Mouse (Mus musculus): ENCODE results near the gene Vmn1r194. TPM values are rescaled to one million over a fixed set of nuclear protein-coding genes. Genes with fewer than 3 reads are reported as not detected.
A peak's percentile ranks its signal among the peaks of the same experiment; 100 is the strongest.
"Not testable (repeated sequence)": the region's sequence is repeated elsewhere in the genome, so short reads cannot be mapped to it uniquely, and the experiment has no call there.

Vmn1r194 gene
- not detected in 2 replicates for polyA plus RNA-seq (2015; fragmentation: Nextera tagmentation; extraction: Ambion mirVana)

GRCm38 (mm10) chr13:22243915-22244314 lies at the start of gene Vmn1r194:
TSS of gene Vmn1r194 (plus strand) at chr13:22244215.
- no peak for TF ChIP-seq CTCF (IDR thresholded peaks at IDR 0.05; ENCODE audit: low read depth)
- Histone ChIP-seq H3K4me2 (replicated peaks; ENCODE audit: low read depth) (no peak within 1 kb of the TSS), H3K36me3 (ENCODE audit: control insufficient read depth, insufficient read depth) (no peaks in the 10 kb centered on the region), H3K27me3 (replicated peaks; ENCODE audit: control insufficient read depth, insufficient read depth, low read length) (no peaks in the 10 kb centered on the region), H3K9me3 (ENCODE audit: control insufficient read depth) (no peaks in the 10 kb centered on the region), H3K4me3 (ENCODE audit: low read depth, low read length) (no peak within 1 kb of the TSS), H3K9ac (ENCODE audit: low read depth, low read length) (no peak within 1 kb of the TSS), H3K4me1 (replicated peaks; ENCODE audit: control insufficient read depth, insufficient read depth, low read length) (no peaks in the 10 kb centered on the region), H3K27ac (ENCODE audit: low read depth, low read length) (no peak within 1 kb of the TSS)
- no peak for ATAC-seq
- WGBS: 47% methylated on average over 1 of the region's 1 CpGs

DNA sequence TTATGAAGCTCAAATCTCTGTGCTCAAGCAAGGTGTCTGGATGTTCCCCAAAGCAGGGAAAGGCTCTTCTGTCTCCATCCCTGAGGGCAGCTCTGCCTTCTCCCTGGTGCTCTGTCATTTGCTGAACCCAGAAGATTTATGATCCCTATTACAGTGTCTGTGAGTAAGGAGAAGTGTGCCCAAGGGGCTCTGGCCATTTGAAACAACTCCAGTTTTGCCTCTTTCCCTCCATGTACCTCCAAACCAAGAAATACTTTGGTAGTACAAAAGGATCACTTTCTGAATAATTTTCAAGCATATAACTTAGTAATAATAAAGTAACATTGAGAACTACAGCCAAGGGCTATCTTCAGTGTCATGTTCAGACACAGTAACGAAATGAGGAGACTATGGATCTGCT lies 21.0 kb upstream of the Vmn1r194 start, which contains the start of gene Vmn1r193:
Gene Vmn1r193 (minus strand): TSS at position 101 of the 400 bp plus-strand sequence.
- WGBS: 91% methylated on average over 1 of the region's 1 CpGs
- H3K36me3 ChIP-seq (ENCODE audit: control insufficient read depth, insufficient read depth); H3K27ac ChIP-seq (ENCODE audit: low read depth, low read length); H3K27me3 ChIP-seq (replicated peaks; ENCODE audit: control insufficient read depth, insufficient read depth, low read length); H3K4me2 ChIP-seq (replicated peaks; ENCODE audit: low read depth); ATAC-seq; H3K9me3 ChIP-seq (ENCODE audit: control insufficient read depth); H3K4me3 ChIP-seq (ENCODE audit: low read depth, low read length); H3K9ac ChIP-seq (ENCODE audit: low read depth, low read length); H3K4me1 ChIP-seq (replicated peaks; ENCODE audit: control insufficient read depth, insufficient read depth, low read length): not testable (repeated sequence)

DNA sequence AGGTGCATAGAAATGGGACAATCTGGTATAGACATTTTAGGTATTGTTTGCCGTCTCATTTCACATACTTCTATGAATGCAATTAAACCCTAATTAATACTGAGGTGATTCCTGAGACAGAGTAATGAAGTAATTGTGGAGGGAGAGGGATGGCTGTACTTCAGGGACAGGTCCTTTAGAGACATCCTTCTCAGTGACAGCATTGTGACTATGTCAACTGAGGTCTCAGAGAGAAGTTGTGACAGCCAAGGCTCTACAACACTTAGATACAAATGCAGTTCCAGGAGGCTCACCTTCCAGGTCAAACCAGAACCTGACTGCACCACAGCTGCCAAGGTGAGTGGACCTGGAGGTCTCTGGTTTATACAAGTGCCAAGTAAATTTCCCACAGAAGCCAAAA lies 26.2 kb downstream of the Vmn1r194 start, which contains the start of gene Vmn1r195:
Gene Vmn1r195 (plus strand): TSS at position 301 of the 400 bp plus-strand sequence.
- 96% methylated on average over 1 of the region's 1 CpGs for WGBS
- not testable (repeated sequence) for H3K9ac ChIP-seq (ENCODE audit: low read depth, low read length); H3K27me3 ChIP-seq (replicated peaks; ENCODE audit: control insufficient read depth, insufficient read depth, low read length); H3K36me3 ChIP-seq (ENCODE audit: control insufficient read depth, insufficient read depth); H3K27ac ChIP-seq (ENCODE audit: low read depth, low read length); ATAC-seq; H3K4me3 ChIP-seq (ENCODE audit: low read depth, low read length); H3K9me3 ChIP-seq (ENCODE audit: control insufficient read depth); H3K4me1 ChIP-seq (replicated peaks; ENCODE audit: control insufficient read depth, insufficient read depth, low read length); H3K4me2 ChIP-seq (replicated peaks; ENCODE audit: low read depth)

DNA sequence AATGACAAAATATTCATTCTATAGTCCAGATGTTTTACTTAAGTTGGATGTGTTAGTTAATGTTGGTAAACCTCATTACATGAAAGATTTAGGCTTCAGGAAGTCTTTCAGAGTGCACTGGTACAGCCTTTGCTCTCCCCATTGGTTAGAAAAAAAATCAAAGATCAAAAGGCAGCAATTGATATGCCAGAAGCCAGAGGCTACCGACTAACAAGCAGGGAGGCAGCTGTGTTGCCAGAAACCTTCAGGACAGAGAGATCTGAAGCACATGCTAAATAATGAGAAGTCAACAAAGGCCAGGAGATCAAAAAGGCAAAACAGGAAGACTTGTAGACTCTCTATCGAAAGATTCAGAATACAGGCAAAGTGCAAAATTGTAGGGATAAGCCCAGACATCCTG lies 27.7 kb downstream of the Vmn1r194 start:
- Histone ChIP-seq H3K36me3 (ENCODE audit: control insufficient read depth, insufficient read depth) (no peaks in the 10 kb centered on the region), H3K9me3 (ENCODE audit: control insufficient read depth) (no peaks in the 10 kb centered on the region), H3K4me3 (ENCODE audit: low read depth, low read length) (no peak overlapping the region), H3K27ac (ENCODE audit: low read depth, low read length) (no peak overlapping the region), H3K27me3 (replicated peaks; ENCODE audit: control insufficient read depth, insufficient read depth, low read length) (no peaks in the 10 kb centered on the region), H3K9ac (ENCODE audit: low read depth, low read length) (no peak overlapping the region), H3K4me2 (replicated peaks; ENCODE audit: low read depth) (no peak overlapping the region), H3K4me1 (replicated peaks; ENCODE audit: control insufficient read depth, insufficient read depth, low read length) (no peaks in the 10 kb centered on the region)
- TF ChIP-seq CTCF (IDR thresholded peaks at IDR 0.05; ENCODE audit: low read depth): no peak
- ATAC-seq: no peak
- WGBS: 42% methylated on average over 2 of the region's 2 CpGs

GRCm38 (mm10) chr13:22284578-22284977 lies 40.6 kb downstream of the Vmn1r194 start:
- no peak for ATAC-seq
- no peak overlapping the region for H3K27ac ChIP-seq (ENCODE audit: low read depth, low read length)
- no peaks in the 10 kb centered on the region for H3K4me1 ChIP-seq (replicated peaks; ENCODE audit: control insufficient read depth, insufficient read depth, low read length)
- H3K4me2 ChIP-seq (replicated peaks; ENCODE audit: low read depth): no peak overlapping the region
- WGBS: 64% methylated on average over 2 of the region's 2 CpGs
- no peak overlapping the region for H3K4me3 ChIP-seq (ENCODE audit: low read depth, low read length)
- no peaks in the 10 kb centered on the region for H3K36me3 ChIP-seq (ENCODE audit: control insufficient read depth, insufficient read depth)
- H3K9me3 ChIP-seq (ENCODE audit: control insufficient read depth): no peaks in the 10 kb centered on the region
- peak; percentile 52 for TF ChIP-seq CTCF (IDR thresholded peaks at IDR 0.05; ENCODE audit: low read depth)
- no peaks in the 10 kb centered on the region for H3K27me3 ChIP-seq (replicated peaks; ENCODE audit: control insufficient read depth, insufficient read depth, low read length)
- no peak overlapping the region for H3K9ac ChIP-seq (ENCODE audit: low read depth, low read length)

DNA sequence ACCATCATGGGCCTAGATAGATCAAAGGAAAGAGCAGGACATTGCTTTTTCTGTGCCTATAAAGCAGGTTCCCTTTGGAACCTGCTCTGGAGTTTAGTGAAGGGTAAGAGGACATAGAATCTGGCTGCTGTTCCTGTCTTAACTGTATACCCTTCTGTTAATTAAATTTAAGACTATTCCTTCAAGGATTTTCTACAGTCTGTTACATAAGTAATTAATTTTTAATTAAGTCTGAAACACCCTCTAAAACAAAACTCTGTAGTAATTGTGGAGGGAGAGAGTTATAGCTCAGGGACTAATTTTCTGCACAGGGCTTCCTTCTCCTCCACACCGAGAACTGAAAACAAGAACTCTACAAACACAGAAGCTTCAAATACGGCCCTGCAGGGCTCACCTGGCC lies 45.6 kb downstream of the Vmn1r194 start, which contains the start of gene Vmn1r196:
Gene Vmn1r196 (plus strand): TSS at position 301 of the 400 bp plus-strand sequence.
- Histone ChIP-seq H3K36me3 (ENCODE audit: control insufficient read depth, insufficient read depth) (no peaks in the 10 kb centered on the region), H3K4me1 (replicated peaks; ENCODE audit: control insufficient read depth, insufficient read depth, low read length) (no peaks in the 10 kb centered on the region), H3K9ac (ENCODE audit: low read depth, low read length) (no peak within 1 kb of the TSS), H3K9me3 (ENCODE audit: control insufficient read depth) (no peaks in the 10 kb centered on the region), H3K27me3 (replicated peaks; ENCODE audit: control insufficient read depth, insufficient read depth, low read length) (no peaks in the 10 kb centered on the region), H3K27ac (ENCODE audit: low read depth, low read length) (no peak within 1 kb of the TSS), H3K4me3 (ENCODE audit: low read depth, low read length) (no peak within 1 kb of the TSS), H3K4me2 (replicated peaks; ENCODE audit: low read depth) (no peak within 1 kb of the TSS)
- ATAC-seq: no peak
- no peak for TF ChIP-seq CTCF (IDR thresholded peaks at IDR 0.05; ENCODE audit: low read depth)
- 65% methylated on average over 2 of the region's 2 CpGs for WGBS

Small RNA genes within 50 kb of the gene (microRNA-seq; reads per million reads assigned to microRNA genes)
- gene Gm23282 (not detected), gene Gm25084 (not detected)

Other genes starting within 250 kb of the Vmn1r194 start
- gene Prss16, start 234.5 kb upstream of the Vmn1r194 start, polyA plus RNA-seq (2015; fragmentation: Nextera tagmentation; extraction: Ambion mirVana): 4.0 and 4.1 TPM in 2 replicates
- 3.4 and 5.3 TPM in 2 replicates for gene Hist1h2ah, start 208.6 kb upstream of the Vmn1r194 start, polyA plus RNA-seq (2015; fragmentation: Nextera tagmentation; extraction: Ambion mirVana)
- gene Hist1h2bk, start 208.3 kb upstream of the Vmn1r194 start, polyA plus RNA-seq (2015; fragmentation: Nextera tagmentation; extraction: Ambion mirVana): 0.90 and 1.8 TPM in 2 replicates
- gene Hist1h4i, start 202.9 kb upstream of the Vmn1r194 start, polyA plus RNA-seq (2015; fragmentation: Nextera tagmentation; extraction: Ambion mirVana): 9.4 and 9.9 TPM in 2 replicates
- 12.9 and 16.0 TPM in 2 replicates for gene Hist1h2ag, start 201.3 kb upstream of the Vmn1r194 start, polyA plus RNA-seq (2015; fragmentation: Nextera tagmentation; extraction: Ambion mirVana)
- gene Hist1h2bj, start 201.0 kb upstream of the Vmn1r194 start, polyA plus RNA-seq (2015; fragmentation: Nextera tagmentation; extraction: Ambion mirVana): 2.3 and 4.1 TPM in 2 replicates
- gene Vmn1r188, start 159.8 kb upstream of the Vmn1r194 start, polyA plus RNA-seq (2015; fragmentation: Nextera tagmentation; extraction: Ambion mirVana): not detected in 2 replicates
- gene Vmn1r189, start 138.4 kb upstream of the Vmn1r194 start, polyA plus RNA-seq (2015; fragmentation: Nextera tagmentation; extraction: Ambion mirVana): not detected in 2 replicates
- gene Vmn1r191, start 60.2 kb upstream of the Vmn1r194 start, polyA plus RNA-seq (2015; fragmentation: Nextera tagmentation; extraction: Ambion mirVana): not detected in 2 replicates
- gene Vmn1r192, start 53.1 kb upstream of the Vmn1r194 start, polyA plus RNA-seq (2015; fragmentation: Nextera tagmentation; extraction: Ambion mirVana): not detected in 2 replicates
- gene Vmn1r193, start 21.1 kb upstream of the Vmn1r194 start, polyA plus RNA-seq (2015; fragmentation: Nextera tagmentation; extraction: Ambion mirVana): not detected in 2 replicates
- gene Vmn1r195, start 26.3 kb downstream of the Vmn1r194 start, polyA plus RNA-seq (2015; fragmentation: Nextera tagmentation; extraction: Ambion mirVana): not detected in 2 replicates
- gene Vmn1r196, start 45.7 kb downstream of the Vmn1r194 start, polyA plus RNA-seq (2015; fragmentation: Nextera tagmentation; extraction: Ambion mirVana): not detected in 2 replicates
- gene Vmn1r197, start 80.4 kb downstream of the Vmn1r194 start, polyA plus RNA-seq (2015; fragmentation: Nextera tagmentation; extraction: Ambion mirVana): not detected in 2 replicates
- gene Vmn1r198, start 106.1 kb downstream of the Vmn1r194 start, polyA plus RNA-seq (2015; fragmentation: Nextera tagmentation; extraction: Ambion mirVana): not detected in 2 replicates
- not detected in 2 replicates for gene Vmn1r199, start 135.6 kb downstream of the Vmn1r194 start, polyA plus RNA-seq (2015; fragmentation: Nextera tagmentation; extraction: Ambion mirVana)
- gene Vmn1r200, start 146.2 kb downstream of the Vmn1r194 start, polyA plus RNA-seq (2015; fragmentation: Nextera tagmentation; extraction: Ambion mirVana): not detected in 2 replicates
- gene Vmn1r201, start 227.7 kb downstream of the Vmn1r194 start, polyA plus RNA-seq (2015; fragmentation: Nextera tagmentation; extraction: Ambion mirVana): not detected in 2 replicates